Mouse (Mus musculus) CD4-positive, CD25-positive, alpha-beta regulatory T cell (primary cell): ENCODE measurements around the gene Akap8. TPM values are rescaled to one million over a fixed set of nuclear protein-coding genes. Genes with fewer than 3 reads are reported as not detected.

ENCODE experiments used
- polyA plus RNA-seq: library from polyadenylated mRNA; unstranded; fragments of 100-300 nt; shearing (Covaris generic); gene quantifications from one replicate; pipeline ENCODE4 v1.2.1, GENCODE M21; 2017

Akap8 gene
- polyA plus RNA-seq: 225 TPM

DNA sequence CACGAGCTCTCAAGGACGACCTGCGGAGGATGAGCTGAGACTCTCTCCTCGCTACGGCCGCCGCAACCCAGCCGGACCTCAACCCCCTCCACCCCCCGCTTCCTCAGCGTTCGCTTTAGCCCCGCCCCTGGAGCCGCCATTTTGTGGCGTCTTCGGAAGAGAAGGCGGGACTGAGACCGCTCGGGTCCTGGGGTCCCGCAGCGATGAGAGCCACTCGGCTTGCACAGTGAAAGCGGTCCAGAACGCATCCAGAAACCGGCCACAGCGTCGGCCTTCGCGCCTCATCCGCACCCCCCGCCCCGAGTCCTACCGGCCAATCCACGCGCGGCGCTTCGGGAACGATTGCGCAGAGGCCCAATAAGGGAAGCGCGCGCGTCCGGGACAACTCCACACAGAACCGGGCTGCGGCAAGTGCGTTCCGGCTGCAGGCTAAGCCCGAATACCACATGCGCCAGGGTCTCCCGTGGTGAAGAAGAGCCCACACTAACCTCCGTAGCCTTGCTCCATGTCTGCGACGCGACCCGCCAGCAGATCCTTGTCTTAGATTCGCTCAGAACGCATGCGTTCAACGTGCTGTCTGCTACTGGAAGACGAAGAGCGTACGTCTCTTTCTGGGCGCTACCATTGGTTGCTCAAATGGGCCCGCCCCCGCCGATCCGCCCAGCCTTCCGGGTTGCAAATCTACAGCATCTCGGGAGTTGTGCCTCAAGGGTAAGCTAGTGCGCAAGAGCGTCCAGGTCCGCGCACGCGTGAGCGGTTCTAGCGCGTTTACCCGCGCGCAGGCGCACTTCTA lies at the start of gene Akap8:
TSS of gene Akap8 (minus strand) at position 642 of the 793 bp plus-strand sequence.

DNA sequence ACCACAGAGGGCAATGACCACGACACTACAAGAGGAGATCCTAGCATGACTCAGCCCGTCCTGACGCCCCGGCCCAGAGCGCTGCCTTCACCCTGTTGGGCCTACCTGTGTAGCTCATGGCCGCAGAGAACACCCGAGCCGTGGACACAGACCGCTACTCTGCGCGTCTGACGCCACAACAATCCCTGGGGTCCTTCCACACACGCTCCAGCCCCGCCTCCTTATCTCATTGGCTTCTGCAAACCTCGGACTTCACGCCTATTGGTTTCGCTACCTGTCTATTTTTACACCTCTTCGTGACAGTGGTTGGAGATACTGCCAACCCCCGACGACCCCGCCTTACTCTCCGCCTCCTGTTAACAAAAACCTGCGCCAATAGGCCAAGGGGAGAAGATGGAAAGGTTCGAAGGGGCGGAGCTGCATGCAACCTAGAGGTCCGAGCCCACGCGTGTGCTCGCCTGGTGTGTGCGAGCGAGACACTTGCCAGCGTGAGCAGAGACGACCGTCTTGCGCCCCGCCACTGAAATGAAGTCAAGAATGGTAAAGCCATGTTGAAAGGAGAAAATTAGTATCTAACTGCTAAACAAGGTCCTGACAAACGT lies 29.4 kb upstream of the Akap8 start, which contains the start of gene Akap8l:
TSS of gene Akap8l (minus strand) at position 226 of the 602 bp plus-strand sequence.

DNA sequence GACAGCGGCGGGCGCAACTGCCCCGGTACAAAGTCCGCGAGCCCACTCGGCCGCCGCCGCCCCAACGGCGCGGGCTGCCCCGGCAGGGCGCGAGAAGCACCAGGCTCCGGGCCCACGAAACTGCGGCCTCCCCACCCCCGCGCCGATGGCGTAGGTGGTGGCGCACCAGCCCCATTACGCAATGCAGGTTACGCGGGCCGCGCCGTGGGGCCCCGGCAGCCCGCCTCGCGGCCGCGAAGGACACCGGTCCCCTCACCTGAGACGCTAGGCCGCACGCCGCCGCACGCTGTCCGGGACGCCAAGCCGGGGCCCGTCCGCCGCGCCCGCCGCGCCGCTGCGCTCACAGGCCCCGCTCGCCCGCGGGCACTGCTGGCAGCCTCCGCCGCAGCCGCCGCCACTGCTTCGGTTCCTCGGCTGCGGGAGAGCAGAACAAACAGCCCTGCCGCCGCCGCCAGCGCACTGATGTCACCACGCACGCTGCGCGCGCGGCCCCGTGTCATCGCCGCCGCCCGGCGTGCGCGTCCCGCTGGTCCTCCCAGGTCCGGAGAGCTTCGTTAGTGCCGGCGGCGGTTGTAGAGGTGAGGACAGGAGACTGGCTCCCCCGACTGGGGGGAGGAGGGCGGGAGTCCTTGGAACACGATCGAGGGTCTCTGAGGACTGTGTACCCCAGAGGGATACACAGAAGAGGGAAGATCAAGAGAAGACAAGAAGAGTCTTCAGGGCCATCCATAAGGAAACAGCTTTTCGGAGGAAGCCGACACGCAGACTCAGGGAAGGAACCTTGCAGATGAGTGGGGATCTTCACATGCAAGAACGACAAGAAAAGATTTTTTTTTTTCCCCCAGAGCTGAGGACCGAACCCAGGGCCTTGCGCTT lies 36.5 kb downstream of the Akap8 start, which contains the start of gene Brd4:
TSS of gene Brd4 (minus strand) at position 461 of the 876 bp plus-strand sequence.

Other genes starting within 250 kb of the Akap8 start
- gene Notch3, start 154.4 kb downstream of the Akap8 start, polyA plus RNA-seq: 0.06 TPM
- gene Ephx3, start 131.7 kb downstream of the Akap8 start, polyA plus RNA-seq: not detected
- 212 TPM for gene Brd4, start 36.5 kb downstream of the Akap8 start, polyA plus RNA-seq
- gene Akap8l, start 29.4 kb upstream of the Akap8 start, polyA plus RNA-seq: 290 TPM
- 34.4 TPM for gene Wiz, start 68.2 kb upstream of the Akap8 start, polyA plus RNA-seq
- 731 TPM for gene Rasal3, start 82.3 kb upstream of the Akap8 start, polyA plus RNA-seq
- gene Pglyrp2, start 102.9 kb upstream of the Akap8 start, polyA plus RNA-seq: 107 TPM
- gene Cyp4f39, start 131.5 kb upstream of the Akap8 start, polyA plus RNA-seq: 0.53 TPM
- 4.2 TPM for gene Cyp4f17, start 184.8 kb upstream of the Akap8 start, polyA plus RNA-seq
- 8.0 TPM for gene Cyp4f16, start 215.3 kb upstream of the Akap8 start, polyA plus RNA-seq